Mouse (Mus musculus): ENCODE data around the gene Fam209. TPM values are rescaled to one million over a fixed set of nuclear protein-coding genes. Genes with fewer than 3 reads are reported as not detected.

Fam209 gene
- not detected for total RNA-seq (2021)
- long read RNA-seq, experiment 1: 0 reads
- long read RNA-seq, experiment 2: 0 reads

- no peak for DNase-seq
Measured at GRCm38 (mm10) chr2:172472318-172472717, at the start of gene Fam209. Gene Fam209, plus strand, starts transcription at chr2:172472520.

GRCm38 (mm10) chr2:172430609-172431008 is 41.7 kb upstream of the Fam209 start:
- peak; percentile 43 to 64 for DNase-seq

GRCm38 (mm10) chr2:172433746-172434145 is 38.6 kb upstream of the Fam209 start:
- DNase-seq: peak in 1 of 2 experiments; percentile 31

- peak; percentile 10 to 24 for DNase-seq
Measured at GRCm38 (mm10) chr2:172437371-172437952, 34.9 kb upstream of the Fam209 start.

GRCm38 (mm10) chr2:172439843-172440639 is 32.3 kb upstream of the Fam209 start, which contains the start of gene Rtf2:
Gene Rtf2, plus strand, starts transcription at chr2:172440556.
- DNase-seq: peak; percentile 99 to 100

GRCm38 (mm10) chr2:172440640-172441005 is 31.7 kb upstream of the Fam209 start:
- DNase-seq: no peak

- DNase-seq: no peak
Measured at GRCm38 (mm10) chr2:172441176-172441575, 31.1 kb upstream of the Fam209 start.

GRCm38 (mm10) chr2:172445617-172446016 is 26.7 kb upstream of the Fam209 start:
- DNase-seq: no peak

GRCm38 (mm10) chr2:172447317-172447716 is 25.0 kb upstream of the Fam209 start:
- DNase-seq: peak in 1 of 2 experiments; percentile 23

GRCm38 (mm10) chr2:172448329-172448728 is 24.0 kb upstream of the Fam209 start:
- DNase-seq: no peak

- no peak for DNase-seq
Measured at GRCm38 (mm10) chr2:172450640-172451039, 21.7 kb upstream of the Fam209 start.

- DNase-seq: no peak
Measured at GRCm38 (mm10) chr2:172452031-172452430, 20.3 kb upstream of the Fam209 start.

- no peak for DNase-seq
Measured at GRCm38 (mm10) chr2:172452458-172452857, 19.9 kb upstream of the Fam209 start.

- no peak for DNase-seq
Measured at GRCm38 (mm10) chr2:172458496-172458895, 13.8 kb upstream of the Fam209 start, which contains the start of gene Gcnt7. Gene Gcnt7, minus strand, starts transcription at chr2:172458596.

GRCm38 (mm10) chr2:172460647-172461046 is 11.7 kb upstream of the Fam209 start:
- DNase-seq: no peak

GRCm38 (mm10) chr2:172462813-172463212 is 9.5 kb upstream of the Fam209 start:
- DNase-seq: no peak

- DNase-seq: no peak
Measured at GRCm38 (mm10) chr2:172466427-172467132, 5.7 kb upstream of the Fam209 start.

- no peak for DNase-seq
Measured at GRCm38 (mm10) chr2:172467206-172467605, 5.1 kb upstream of the Fam209 start.

- no peak for DNase-seq
Measured at GRCm38 (mm10) chr2:172468346-172468819, 3.9 kb upstream of the Fam209 start.

GRCm38 (mm10) chr2:172473591-172473990 is 1.3 kb downstream of the Fam209 start:
- peak; percentile 14 to 32 for DNase-seq

- no peak for DNase-seq
Measured at GRCm38 (mm10) chr2:172474970-172475369, 2.6 kb downstream of the Fam209 start.

- DNase-seq: no peak
Measured at GRCm38 (mm10) chr2:172476707-172477260, 4.5 kb downstream of the Fam209 start.

Data from heart, adult 18-20 months (tissue).